Mouse (Mus musculus): ENCODE results near the gene Itgad. TPM values are rescaled to one million over a fixed set of nuclear protein-coding genes. Genes with fewer than 3 reads are reported as not detected.

Itgad gene
- total and polyA plus RNA-seq, 3 experiments: not detected

- no peaks in the 10 kb centered on the region for H3K36me3 ChIP-seq (ENCODE audit: control insufficient read depth in 1 of 2, insufficient read depth in 2 of 2, low read length in 2 of 2)
- H3K79me2 ChIP-seq (ENCODE audit: control insufficient read depth, insufficient read depth, low read length, poor library complexity): no peaks in the 10 kb centered on the region
- H3K27ac ChIP-seq (ENCODE audit: control insufficient read depth, low read depth, low read length): no peak overlapping the region
- H3K4me3 ChIP-seq (ENCODE audit: control insufficient read depth in 1 of 2, insufficient read depth in 1 of 2, low read depth in 2 of 2, low read length in 2 of 2): no peak overlapping the region
- DNase-seq (ENCODE audit: low read depth, low spot score): no peak
- H3K4me1 ChIP-seq (ENCODE audit: control insufficient read depth in 1 of 2, insufficient read depth in 2 of 2, low read length in 2 of 2): peaks cover 1 to 6% of the 10 kb centered on the region in 2 experiments; a peak in 2 of 4 replicates
- H3K9ac ChIP-seq (ENCODE audit: control insufficient read depth, low read depth, low read length, poor library complexity, severe bottlenecking): no peak overlapping the region
- H3K27me3 ChIP-seq (ENCODE audit: control insufficient read depth in 1 of 2, insufficient read depth in 2 of 2, low read length in 2 of 2): peaks cover 0 to 8% of the 10 kb centered on the region in 2 experiments; a peak in 2 of 4 replicates
- no peaks in the 10 kb centered on the region for H3K9me3 ChIP-seq (replicated peaks; ENCODE audit: insufficient read depth, low read length)
- TF ChIP-seq ZNF384 (IDR thresholded peaks at IDR 0.05; ENCODE audit: low read depth, low read length) (no peak), MYC (IDR thresholded peaks at IDR 0.05; ENCODE audit: low read depth, low read length) (no peak), TCF12 (IDR thresholded peaks at IDR 0.05; ENCODE audit: low read depth, low read length) (no peak), TBP (IDR thresholded peaks at IDR 0.05; ENCODE audit: low read depth, low read length) (no peak), NELFE (IDR thresholded peaks at IDR 0.05; ENCODE audit: low read depth, low read length) (no peak), ZKSCAN1 (IDR thresholded peaks at IDR 0.05; ENCODE audit: low read depth, low read length) (no peak), ELF1 (IDR thresholded peaks at IDR 0.05; ENCODE audit: low read depth, low read length) (no peak), MAX (IDR thresholded peaks at IDR 0.05; ENCODE audit: low read length) (no peak), POLR2AphosphoS5 (IDR thresholded peaks at IDR 0.05; ENCODE audit: borderline replicate concordance, low read depth, low read length) (no peak), MXI1 (IDR thresholded peaks at IDR 0.05; ENCODE audit: low read depth, low read length) (no peak), POLR2A (IDR thresholded peaks at IDR 0.05; ENCODE audit: control insufficient read depth in 1 of 2, insufficient read depth in 1 of 2, low read depth in 1 of 2, low read length in 2 of 2, poor library complexity in 1 of 2) (no peak)
These were observed 47.4 kb downstream of the Itgad start for GRCm38 (mm10) chr7:128201607-128202006.

GRCm38 (mm10) chr7:128203071-128203470, 48.9 kb downstream of the Itgad start:
- Histone ChIP-seq H3K79me2 (ENCODE audit: control insufficient read depth, insufficient read depth, low read length, poor library complexity) (no peaks in the 10 kb centered on the region), H3K27ac (ENCODE audit: control insufficient read depth, low read depth, low read length) (no peak overlapping the region), H3K27me3 (ENCODE audit: control insufficient read depth in 1 of 2, insufficient read depth in 2 of 2, low read length in 2 of 2) (peaks cover 0 to 6% of the 10 kb centered on the region in 2 experiments; a peak in 1 of 4 replicates), H3K4me3 (ENCODE audit: control insufficient read depth in 1 of 2, insufficient read depth in 1 of 2, low read depth in 2 of 2, low read length in 2 of 2) (no peak overlapping the region), H3K4me1 (ENCODE audit: control insufficient read depth in 1 of 2, insufficient read depth in 2 of 2, low read length in 2 of 2) (peaks cover 2 to 6% of the 10 kb centered on the region in 2 experiments; a peak in 2 of 4 replicates), H3K9ac (ENCODE audit: control insufficient read depth, low read depth, low read length, poor library complexity, severe bottlenecking) (no peak overlapping the region), H3K36me3 (ENCODE audit: control insufficient read depth in 1 of 2, insufficient read depth in 2 of 2, low read length in 2 of 2) (no peaks in the 10 kb centered on the region), H3K9me3 (replicated peaks; ENCODE audit: insufficient read depth, low read length) (no peaks in the 10 kb centered on the region)
- DNase-seq (ENCODE audit: low read depth, low spot score): no peak
- no peak for TF ChIP-seq MYC (IDR thresholded peaks at IDR 0.05; ENCODE audit: low read depth, low read length)
- TF ChIP-seq USF1 (IDR thresholded peaks at IDR 0.05; ENCODE audit: low read depth, low read length): no peak
- no peak for TF ChIP-seq RCOR1 (IDR thresholded peaks at IDR 0.05; ENCODE audit: low read depth, low read length)
- TF ChIP-seq MAFK (IDR thresholded peaks at IDR 0.05; ENCODE audit: borderline replicate concordance, low read depth, low read length): no peak
- TF ChIP-seq GABPA (IDR thresholded peaks at IDR 0.05; ENCODE audit: low read depth, low read length): no peak
- no peak for TF ChIP-seq TAL1 (IDR thresholded peaks at IDR 0.05; ENCODE audit: low read length)
- TF ChIP-seq POLR2AphosphoS2 (IDR thresholded peaks at IDR 0.05; ENCODE audit: low read length): no peak
- TF ChIP-seq MEF2A (IDR thresholded peaks at IDR 0.05; ENCODE audit: extremely low read depth, insufficient replicate concordance, low read depth, low read length, poor library complexity, severe bottlenecking): no peak

Data from MEL (cell line).